ENCODE assay signal across 19 mouse cellular contexts in genomic region chr9:67818668-67818950, GRCm38 (mm10). TPM values are rescaled to one million over a fixed set of nuclear protein-coding genes. Genes with fewer than 3 reads are reported as not detected.
"Had no signal": no experiment of that assay in that cellular context is flagged by ENCODE, and none has a peak within 500 bp of the region (broad histone marks: within the 10 kb centered on the region; RNA-seq: fewer than 3 reads in every experiment).

No protein-coding gene starts in this region.

- H3K4me3 ChIP-seq: left cerebral cortex, adult 2 months; limb, embryonic 15.5 days; liver, embryonic 12.5 days; midbrain, embryonic 10.5 days; neural tube, embryonic 12.5 days; stomach, embryonic 15.5 days had no signal

- ATAC-seq: liver, embryonic 12.5 days had no signal

- H3K9me3 ChIP-seq: limb, embryonic 15.5 days; liver, embryonic 12.5 days; midbrain, embryonic 10.5 days; neural tube, embryonic 12.5 days; stomach, embryonic 15.5 days had no signal

- H3K27ac ChIP-seq: left cerebral cortex, adult 2 months; limb, embryonic 15.5 days; liver, embryonic 12.5 days; midbrain, embryonic 10.5 days; neural tube, embryonic 12.5 days; stomach, embryonic 15.5 days had no signal

- DNase-seq: kidney, postnatal 25 days; lung, postnatal 10 days; lung, postnatal 4 days; midbrain, embryonic 14.5 days; right cerebral cortex, postnatal 14 days; thymus, adult 2 months; thymus, postnatal 25 days had no signal

- H3K9ac ChIP-seq: limb, embryonic 15.5 days; liver, embryonic 12.5 days; lung, embryonic 14.5 days; neural tube, embryonic 12.5 days; stomach, embryonic 15.5 days had no signal

- H3K4me1 ChIP-seq: neural tube, embryonic 12.5 days had no signal

- H3K36me3 ChIP-seq: limb, embryonic 15.5 days; liver, embryonic 12.5 days; midbrain, embryonic 10.5 days; neural tube, embryonic 12.5 days; stomach, embryonic 15.5 days had no signal

- H3K4me2 ChIP-seq: limb, embryonic 15.5 days; liver, embryonic 12.5 days; lung, embryonic 14.5 days; neural tube, embryonic 12.5 days; stomach, embryonic 15.5 days had no signal

- H3K27me3 ChIP-seq: limb, embryonic 15.5 days; neural tube, embryonic 12.5 days; stomach, embryonic 15.5 days had no signal

RNA-seq across cellular contexts. Expression of gene C2cd4a, which starts 13.5 kb away (rescaled TPM):
- total RNA-seq: megakaryocyte, adult 5-6 weeks; neutrophil, adult 5-6 weeks had no signal
- polyA plus RNA-seq: midbrain, embryonic 10.5 days had no signal

RNA-seq across cellular contexts. Expression of gene C2cd4b, which starts 59.4 kb away (rescaled TPM):
- total RNA-seq: megakaryocyte, adult 5-6 weeks; neutrophil, adult 5-6 weeks had no signal
- polyA plus RNA-seq: limb, embryonic 11.5 days; liver, embryonic 16.5 days; midbrain, embryonic 10.5 days; urinary bladder, adult 2 months had no signal
